Comparison of ENCODE assay signal across 8 mouse cellular contexts in genomic region chr5:88766121-88766520, GRCm38 (mm10). TPM values are rescaled to one million over a fixed set of nuclear protein-coding genes. Genes with fewer than 3 reads are reported as not detected.
A peak's percentile ranks its signal among the peaks of the same experiment; 100 is the strongest.
DNase-seq lines count a peak whose midpoint lies in the region; ATAC-seq lines count a peak whose summit lies in the region.

No protein-coding gene starts in this region.

- intact Hi-C loops in heart, postnatal 25 days (cut with DNase I): loop anchor here (10.0 kb wide), 1 partner anchor 201 kb away; the partner anchor contains the start of gene Rufy3

- H3K4me1 ChIP-seq in heart, embryonic 12.5 days (replicated peaks): peaks cover 11% of the 10 kb centered on the region
- H3K4me1 ChIP-seq in neural tube, embryonic 14.5 days (ENCODE audit: control insufficient read depth, insufficient read depth, low read length): peaks cover 13% of the 10 kb centered on the region; the same call in 1 of the 2 replicates

- H3K4me2 ChIP-seq in heart, embryonic 12.5 days: peak overlapping the region; percentile 70
- H3K4me2 ChIP-seq in neural tube, embryonic 14.5 days (ENCODE audit: low read depth, low read length): peak overlapping the region; percentile 49

- H3K36me3 ChIP-seq in heart, embryonic 12.5 days: peaks cover 13% of the 10 kb centered on the region
- H3K36me3 ChIP-seq in neural tube, embryonic 14.5 days (ENCODE audit: control insufficient read depth, insufficient read depth, low read length): no peaks in the 10 kb centered on the region

- H3K27me3 ChIP-seq in heart, embryonic 12.5 days (replicated peaks): no peaks in the 10 kb centered on the region
- H3K27me3 ChIP-seq in neural tube, embryonic 14.5 days (ENCODE audit: control insufficient read depth, insufficient read depth, low read length): no peaks in the 10 kb centered on the region

- ATAC-seq in heart, embryonic 12.5 days (ENCODE audit: insufficient number of reproducible peaks, low FRiP score): no peak
- peak; percentile 36 for ATAC-seq in inflammation-experienced regulatory T-cells, adult 6 months
- no peak for ATAC-seq in neural tube, embryonic 14.5 days (ENCODE audit: low read depth)

- peak overlapping the region; percentile 93 for H3K4me3 ChIP-seq in heart, embryonic 12.5 days
- peak overlapping the region; percentile 70 for H3K4me3 ChIP-seq in neural tube, embryonic 14.5 days (ENCODE audit: low read depth, low read length)

- H3K27ac ChIP-seq in heart, embryonic 12.5 days (ENCODE audit: poor library complexity, severe bottlenecking): no peak overlapping the region
- no peak overlapping the region for H3K27ac ChIP-seq in neural tube, embryonic 14.5 days (ENCODE audit: low read depth, low read length)

- DNase-seq in heart, postnatal 25 days (ENCODE audit: low spot score): no peak
- DNase-seq in brain, adult 2 months (ENCODE audit: low read depth, low spot score): peak; percentile 11
- no peak for DNase-seq in adrenal gland, adult (ENCODE audit: inconsistent age in 2 of 2, low spot score in 1 of 2)
- no peak for DNase-seq in frontal cortex, postnatal 36 days (ENCODE audit: low spot score in 2 of 2)
- no peak for DNase-seq in left cerebral cortex, adult 18-20 months (ENCODE audit: low spot score in 2 of 2)

- H3K9me3 ChIP-seq in heart, embryonic 12.5 days (replicated peaks): no peaks in the 10 kb centered on the region
- H3K9me3 ChIP-seq in neural tube, embryonic 14.5 days (ENCODE audit: control insufficient read depth, low read length): no peaks in the 10 kb centered on the region

- 66% methylated on average over 6 of the region's 6 CpGs for WGBS in heart, embryonic 12.5 days
- 54% methylated on average over 6 of the region's 6 CpGs for WGBS in neural tube, embryonic 14.5 days

- H3K9ac ChIP-seq in heart, embryonic 12.5 days: 0 out of 2 replicates have a peak overlapping the region, but pooled peaks have one; percentile 2
- H3K9ac ChIP-seq in neural tube, embryonic 14.5 days (replicated peaks; ENCODE audit: low read depth, low read length): no peak overlapping the region

RNA-seq across cellular contexts. Expression of gene Dck, which starts 1.3 kb away (rescaled TPM):
- polyA plus RNA-seq in heart, embryonic 12.5 days (2016; fragmentation: Nextera tagmentation; extraction: Ambion mirVana): 48.3 and 49.1 TPM in 2 replicates
- total RNA-seq in heart, postnatal 25 days (2021): 1 to 10 TPM; 3.2 to 3.5 TPM
- polyA plus RNA-seq in inflammation-experienced regulatory T-cells, adult 6 months (2017; shearing (Covaris generic)): 10 to 100 TPM; 39.4 to 97.7 (median 42.7) TPM
- polyA plus RNA-seq in neural tube, embryonic 14.5 days (2014; fragmentation: Nextera tagmentation; extraction: Ambion mirVana): 44.0 and 53.6 TPM in 2 replicates
- 10 to 100 TPM; 15.1 to 18.7 TPM for total RNA-seq in left cerebral cortex, adult 18-20 months (2021)

RNA-seq across cellular contexts. Expression of gene Mob1b, which starts 45.5 kb away (rescaled TPM):
- polyA plus RNA-seq in heart, embryonic 12.5 days (2016; fragmentation: Nextera tagmentation; extraction: Ambion mirVana): 32.6 and 36.7 TPM in 2 replicates
- total RNA-seq in heart, postnatal 25 days (2021): 10 to 100 TPM; 28.0 to 28.3 TPM
- polyA plus RNA-seq in inflammation-experienced regulatory T-cells, adult 6 months (2017; shearing (Covaris generic)): 10 to 100 TPM in 1 of 3 experiments, 1 to 10 TPM in 2; 8.8 to 11.5 (median 8.9) TPM
- 14.9 and 15.2 TPM in 2 replicates for polyA plus RNA-seq in neural tube, embryonic 14.5 days (2014; fragmentation: Nextera tagmentation; extraction: Ambion mirVana)
- total RNA-seq in left cerebral cortex, adult 18-20 months (2021): 10 to 100 TPM; 24.4 to 26.2 TPM
